Mouse (Mus musculus): Measurements from ENCODE around the gene Sgsh. TPM values are rescaled to one million over a fixed set of nuclear protein-coding genes. Genes with fewer than 3 reads are reported as not detected.

The Sgsh gene
- polyA plus RNA-seq, 1 experiment from 2014 or later, result 3.3 TPM

DNA sequence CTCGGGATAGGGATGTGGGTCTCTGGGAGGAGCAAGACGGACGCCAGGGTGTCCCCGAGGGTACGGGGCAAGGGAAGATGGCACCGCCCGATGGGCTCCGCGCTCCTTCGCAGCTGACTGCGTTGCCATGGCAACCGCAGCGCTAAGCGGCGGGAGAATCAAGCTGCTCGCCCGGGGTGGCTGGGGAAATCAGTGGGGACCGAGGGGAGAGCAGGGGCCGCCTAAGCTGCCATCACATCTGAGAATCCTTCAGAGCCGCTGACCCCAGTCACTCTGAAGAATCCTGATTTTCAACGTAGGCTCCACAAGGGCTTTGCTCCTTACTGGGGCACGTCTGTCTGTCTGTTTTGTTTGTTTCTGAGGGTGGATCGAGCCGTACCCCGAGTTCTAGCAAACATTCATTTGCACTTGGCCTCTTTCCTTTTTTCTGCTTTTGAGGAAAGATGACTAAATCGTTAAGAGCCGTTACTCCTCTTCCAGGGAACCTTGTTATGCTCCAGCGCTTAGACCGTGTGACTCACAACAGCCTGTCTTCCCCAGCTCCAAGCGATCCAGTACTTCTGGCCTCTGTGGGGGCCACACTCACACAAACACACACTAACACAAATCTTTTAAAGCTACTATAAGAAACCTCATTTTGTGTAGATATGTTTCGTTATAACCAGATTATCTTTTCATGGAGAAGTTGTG is 54.9 kb downstream of the Sgsh start:
- Histone ChIP-seq H3K36me3 (peaks cover 31% of the 10 kb centered on the region), H3K27me3 (replicated peaks) (peaks cover 33% of the 10 kb centered on the region), H3K4me2 (peak overlapping the region; percentile 90), H3K9me3 (replicated peaks) (no peaks in the 10 kb centered on the region), H3K9ac (peak overlapping the region; percentile 97), H3K4me1 (peaks cover 25% of the 10 kb centered on the region), H3K4me3 (peak overlapping the region; percentile 98), H3K27ac (peak overlapping the region; percentile 86)
- WGBS (ENCODE audit: insufficient replicate concordance), result 2% methylated on average over 31 of the region's 31 CpGs
- peak; percentile 73; the same call in 1 of the 2 replicates for ATAC-seq

DNA sequence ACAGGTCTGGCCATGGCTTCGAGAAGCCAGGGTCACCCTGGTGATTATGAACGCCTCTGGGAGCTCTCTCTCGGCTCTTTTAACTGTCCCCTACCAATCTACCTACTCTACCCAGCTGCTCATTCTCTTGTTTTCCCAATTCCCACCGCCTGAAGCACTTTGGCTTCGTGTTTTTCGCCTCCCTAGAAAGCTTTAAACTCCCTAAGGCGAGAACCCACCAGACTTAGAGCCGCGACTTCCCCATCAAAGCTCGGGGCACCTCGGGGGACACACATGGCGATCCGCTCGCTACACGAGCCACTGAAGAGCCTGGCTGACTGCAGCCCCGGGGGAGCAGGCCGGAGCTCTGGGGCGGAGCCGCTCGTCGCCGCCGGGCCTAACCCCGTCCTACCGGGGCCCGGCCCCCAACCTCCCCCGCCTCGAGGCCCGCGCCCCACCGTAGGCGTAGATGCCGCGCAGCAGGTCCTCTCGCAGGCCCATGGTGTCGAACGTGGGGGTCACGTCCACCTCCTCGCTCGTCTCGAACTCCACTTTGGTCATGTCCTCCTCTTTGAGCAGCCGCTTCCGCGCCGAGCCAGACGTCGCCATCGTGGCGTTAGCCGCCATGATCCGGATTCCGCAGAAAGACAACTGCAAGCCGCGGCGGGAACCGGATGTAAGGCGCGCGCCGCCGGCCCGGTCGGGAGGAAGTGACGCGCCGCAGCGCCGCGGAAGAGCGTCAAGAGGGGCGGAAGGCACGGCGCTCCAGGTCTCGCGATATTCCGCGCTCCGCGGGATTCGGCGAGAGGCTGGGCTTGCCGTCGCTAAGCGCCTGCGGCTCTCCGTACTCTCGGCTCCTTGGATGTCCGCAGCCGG is 55.7 kb downstream of the Sgsh start, which contains the start of gene Eif4a3:
TSS of gene Eif4a3 (minus strand) at position 699 of the 855 bp plus-strand sequence.
- Histone ChIP-seq H3K4me3 (peak within 1 kb of the TSS; percentile 98), H3K27ac (peak within 1 kb of the TSS; percentile 86), H3K9me3 (replicated peaks) (no peaks in the 10 kb centered on the region), H3K36me3 (peaks cover 38% of the 10 kb centered on the region), H3K9ac (peak within 1 kb of the TSS; percentile 97), H3K4me2 (peak within 1 kb of the TSS; percentile 90), H3K4me1 (peaks cover 25% of the 10 kb centered on the region), H3K27me3 (replicated peaks) (peaks cover 27% of the 10 kb centered on the region)
- WGBS (ENCODE audit: insufficient replicate concordance), result under 1% methylated on average over 89 of the region's 89 CpGs
- peak; percentile 93 for ATAC-seq

- Histone ChIP-seq H3K27me3 (replicated peaks) (peaks cover 20% of the 10 kb centered on the region), H3K9ac (peak overlapping the region; percentile 97), H3K4me1 (peaks cover 25% of the 10 kb centered on the region), H3K36me3 (peaks cover 45% of the 10 kb centered on the region), H3K4me3 (peak overlapping the region; percentile 98), H3K27ac (peak overlapping the region; percentile 86), H3K4me2 (peak overlapping the region; percentile 90), H3K9me3 (replicated peaks) (no peaks in the 10 kb centered on the region)
- WGBS (ENCODE audit: insufficient replicate concordance), result 13% methylated on average over 7 of the region's 7 CpGs
- no peak for ATAC-seq
Observed at GRCm38 (mm10) chr11:119298917-119299316, 56.4 kb downstream of the Sgsh start.

DNA sequence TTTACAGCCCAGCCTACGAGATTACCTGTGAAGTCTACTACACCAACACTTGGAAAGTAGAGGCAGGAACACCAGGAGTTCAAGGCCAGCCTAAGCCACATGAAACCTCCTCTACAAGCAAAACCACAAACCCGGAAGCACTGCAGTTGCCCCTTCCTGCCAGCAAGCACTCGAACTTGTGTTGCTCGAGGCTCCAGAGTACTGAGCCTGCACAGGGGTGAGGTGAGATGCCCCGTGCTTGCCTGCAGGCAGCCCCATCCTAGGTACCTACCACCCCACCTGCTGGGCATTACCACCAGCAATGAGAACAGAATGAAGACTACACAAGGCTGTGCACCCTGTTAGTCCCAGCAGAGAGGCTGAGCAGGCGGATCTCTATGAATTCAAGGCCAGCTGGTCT is 57.3 kb downstream of the Sgsh start:
- Histone ChIP-seq H3K4me1 (peaks cover 25% of the 10 kb centered on the region), H3K27ac (no peak overlapping the region), H3K9me3 (replicated peaks) (no peaks in the 10 kb centered on the region), H3K36me3 (peaks cover 55% of the 10 kb centered on the region), H3K4me2 (peak overlapping the region; percentile 90), H3K9ac (peak overlapping the region; percentile 97), H3K4me3 (peak overlapping the region; percentile 98), H3K27me3 (replicated peaks) (peaks cover 11% of the 10 kb centered on the region)
- WGBS (ENCODE audit: insufficient replicate concordance), result 45% methylated on average over 6 of the region's 6 CpGs
- no peak for ATAC-seq

MicroRNAs encoded within 50 kb of the gene (microRNA counts, 519-probe panel; counts per million panel counts)
- microRNA mmu-miR-1932, result 582 counts per million, percentile 70 among the panel's probes with 10 or more counts

Small RNA genes within 50 kb of the gene (microRNA-seq; reads per million reads assigned to microRNA genes)
- gene Mir1932, result 1.8 reads per million

Other genes starting within 250 kb of the Sgsh start
- 1.8 and 2.0 TPM in 2 replicates for gene Tbc1d16, start 127.0 kb downstream of the Sgsh start, polyA plus RNA-seq (2016; fragmentation: Nextera tagmentation; extraction: Ambion mirVana)
- gene Ccdc40, start 127.0 kb downstream of the Sgsh start, polyA plus RNA-seq (2016; fragmentation: Nextera tagmentation; extraction: Ambion mirVana), result 1.8 and 2.4 TPM in 2 replicates
- gene Gaa, start 87.6 kb downstream of the Sgsh start, polyA plus RNA-seq (2016; fragmentation: Nextera tagmentation; extraction: Ambion mirVana), result 26.4 and 27.3 TPM in 2 replicates
- gene Eif4a3, start 55.4 kb downstream of the Sgsh start, polyA plus RNA-seq (2016; fragmentation: Nextera tagmentation; extraction: Ambion mirVana), result 247 and 262 TPM in 2 replicates
- 0.23 and 0.26 TPM in 2 replicates for gene Card14, start 47.8 kb downstream of the Sgsh start, polyA plus RNA-seq (2016; fragmentation: Nextera tagmentation; extraction: Ambion mirVana)
- 2.6 and 2.9 TPM in 2 replicates for gene Slc26a11, start within 50 bp of the Sgsh start, polyA plus RNA-seq (2016; fragmentation: Nextera tagmentation; extraction: Ambion mirVana)
- 4.0 and 4.6 TPM in 2 replicates for gene Rnf213, start 37.6 kb upstream of the Sgsh start, polyA plus RNA-seq (2016; fragmentation: Nextera tagmentation; extraction: Ambion mirVana)
- 7.9 and 10.5 TPM in 2 replicates for gene Endov, start 135.8 kb upstream of the Sgsh start, polyA plus RNA-seq (2016; fragmentation: Nextera tagmentation; extraction: Ambion mirVana)
- gene Nptx1, start 192.2 kb upstream of the Sgsh start, polyA plus RNA-seq (2016; fragmentation: Nextera tagmentation; extraction: Ambion mirVana), result 0.04 and 0.06 TPM in 2 replicates
- 11.3 and 12.5 TPM in 2 replicates for gene Rptor, start 247.4 kb upstream of the Sgsh start, polyA plus RNA-seq (2016; fragmentation: Nextera tagmentation; extraction: Ambion mirVana)